Mouse (Mus musculus) forebrain, embryonic 10.5 days (tissue): Measurements from ENCODE around the gene Tgfb1i1. TPM values are rescaled to one million over a fixed set of nuclear protein-coding genes. Genes with fewer than 3 reads are reported as not detected.

Source experiments
- DNase-seq: peaks from one replicate; pipeline ENCODE4 v3.0.0-alpha.2; 2017; ENCODE audit warnings: low spot score; ENCODE audit errors: extremely low spot score
- H3K27ac ChIP-seq: fragments of 300-500 bp; sonication (generic); 2 replicates; pipeline ENCODE4 v1.5.1; 2016; ENCODE audit warnings: mild to moderate bottlenecking
- H3K27me3 ChIP-seq: fragments of 300-500 bp; sonication (generic); 2 replicates; pipeline ENCODE4 v1.6.1; 2016; ENCODE audit warnings: mild to moderate bottlenecking; ENCODE audit not compliant: poor library complexity, severe bottlenecking
- H3K36me3 ChIP-seq: fragments of 300-500 bp; sonication (generic); replicated peaks from 2 replicates; pipeline ENCODE4 v1.6.1; 2016; ENCODE audit warnings: mild to moderate bottlenecking, moderate library complexity
- H3K4me1 ChIP-seq: fragments of 300-500 bp; sonication (generic); 2 replicates; pipeline ENCODE4 v1.6.1; 2016
- H3K4me3 ChIP-seq: fragments of 300-500 bp; sonication (generic); 2 replicates; pipeline ENCODE4 v1.5.1; 2016; ENCODE audit warnings: mild to moderate bottlenecking, moderate library complexity
- H3K9me3 ChIP-seq: fragments of 300-500 bp; sonication (generic); 2 replicates; pipeline ENCODE4 v1.6.1; 2016; ENCODE audit warnings: mild to moderate bottlenecking, moderate library complexity
- WGBS: fragments of 180-500 bp; shearing (Covaris S2); methylation state at CpG from one replicate; pipeline ENCODE4 v1.1.7; 2016; 5-methylcytosine and 5-hydroxymethylcytosine counted together
- polyA plus RNA-seq: library from polyadenylated mRNA; unstranded; fragments of >200 nt; fragmentation: Nextera tagmentation; extraction: Ambion mirVana; gene quantifications from 2 replicates; pipeline ENCODE4 v1.2.1, GENCODE M21; 2016

Tgfb1i1 gene
- polyA plus RNA-seq, 1 experiment from 2014 or later, result 23.3 TPM

GRCm38 (mm10) chr7:128248081-128249042 is 1.8 kb downstream of the Tgfb1i1 start:
- Histone ChIP-seq H3K27ac (no peak overlapping the region), H3K4me1 (peaks cover 53% of the 10 kb centered on the region), H3K27me3 (peaks cover 70% of the 10 kb centered on the region), H3K36me3 (peaks cover 20% of the 10 kb centered on the region), H3K9me3 (no peaks in the 10 kb centered on the region), H3K4me3 (peak overlapping the region; percentile 56)
- WGBS, result 83% methylated on average over 10 of the region's 10 CpGs
- DNase-seq, result no peak

GRCm38 (mm10) chr7:128249998-128250397 is 3.4 kb downstream of the Tgfb1i1 start:
- Histone ChIP-seq H3K9me3 (no peaks in the 10 kb centered on the region), H3K4me1 (peaks cover 44% of the 10 kb centered on the region), H3K27me3 (peaks cover 72% of the 10 kb centered on the region), H3K27ac (no peak overlapping the region), H3K36me3 (peaks cover 7% of the 10 kb centered on the region), H3K4me3 (no peak overlapping the region)
- WGBS, result 85% methylated on average over 5 of the region's 5 CpGs
- no peak for DNase-seq

- 52% methylated on average over 12 of the region's 12 CpGs for WGBS
- DNase-seq, result no peak
- H3K4me3 ChIP-seq, result peak overlapping the region; percentile 52
- H3K27me3 ChIP-seq, result peaks cover 57% of the 10 kb centered on the region
- H3K36me3 ChIP-seq, result no peaks in the 10 kb centered on the region; the same call in 1 of the 2 replicates
- H3K9me3 ChIP-seq, result no peaks in the 10 kb centered on the region
- H3K27ac ChIP-seq, result peak overlapping the region; percentile 74; the same call in 1 of the 2 replicates
- peaks cover 33% of the 10 kb centered on the region for H3K4me1 ChIP-seq
Measured at GRCm38 (mm10) chr7:128251946-128252345, 5.3 kb downstream of the Tgfb1i1 start.

GRCm38 (mm10) chr7:128252609-128253008 is 6.0 kb downstream of the Tgfb1i1 start:
- Histone ChIP-seq H3K27me3 (peaks cover 57% of the 10 kb centered on the region), H3K4me1 (peaks cover 30% of the 10 kb centered on the region), H3K27ac (peak overlapping the region; percentile 74), H3K9me3 (no peaks in the 10 kb centered on the region), H3K4me3 (peak overlapping the region; percentile 52), H3K36me3 (no peaks in the 10 kb centered on the region; the same call in 1 of the 2 replicates)
- peak; percentile 57 for DNase-seq
- WGBS, result 11% methylated on average over 24 of the region's 24 CpGs

- Histone ChIP-seq H3K36me3 (no peaks in the 10 kb centered on the region), H3K27me3 (peaks cover 46% of the 10 kb centered on the region), H3K4me1 (peaks cover 23% of the 10 kb centered on the region), H3K9me3 (no peaks in the 10 kb centered on the region), H3K27ac (no peak overlapping the region), H3K4me3 (no peak overlapping the region)
- no peak for DNase-seq
- 69% methylated on average over 2 of the region's 2 CpGs for WGBS
Measured at GRCm38 (mm10) chr7:128254978-128255377, 8.4 kb downstream of the Tgfb1i1 start.

- no peaks in the 10 kb centered on the region for H3K9me3 ChIP-seq
- peaks cover 23% of the 10 kb centered on the region for H3K4me1 ChIP-seq
- peaks cover 39% of the 10 kb centered on the region for H3K27me3 ChIP-seq
- H3K27ac ChIP-seq, result no peak overlapping the region
- DNase-seq, result no peak
- H3K36me3 ChIP-seq, result no peaks in the 10 kb centered on the region
- H3K4me3 ChIP-seq, result no peak overlapping the region
- WGBS, result 90% methylated on average over 5 of the region's 5 CpGs
Measured at GRCm38 (mm10) chr7:128255757-128256156, 9.1 kb downstream of the Tgfb1i1 start.

- WGBS, result 80% methylated on average over 5 of the region's 5 CpGs
- Histone ChIP-seq H3K4me3 (no peak overlapping the region), H3K9me3 (no peaks in the 10 kb centered on the region), H3K27ac (no peak overlapping the region), H3K4me1 (peaks cover 22% of the 10 kb centered on the region), H3K36me3 (no peaks in the 10 kb centered on the region), H3K27me3 (peaks cover 28% of the 10 kb centered on the region)
- DNase-seq, result no peak
Measured at GRCm38 (mm10) chr7:128256783-128257334, 10.2 kb downstream of the Tgfb1i1 start.

GRCm38 (mm10) chr7:128265411-128265810 is 18.8 kb downstream of the Tgfb1i1 start, which contains the start of gene Slc5a2:
Gene Slc5a2, plus strand, starts transcription at chr7:128265657.
- Histone ChIP-seq H3K27me3 (peaks cover 8% of the 10 kb centered on the region; the same call in 1 of the 2 replicates), H3K27ac (no peak within 1 kb of the TSS), H3K9me3 (no peaks in the 10 kb centered on the region), H3K4me3 (no peak within 1 kb of the TSS), H3K4me1 (peaks cover 3% of the 10 kb centered on the region), H3K36me3 (peaks cover 3% of the 10 kb centered on the region; the same call in 1 of the 2 replicates)
- WGBS, result 87% methylated on average over 6 of the region's 6 CpGs
- no peak for DNase-seq

GRCm38 (mm10) chr7:128266056-128266455 is 19.4 kb downstream of the Tgfb1i1 start:
- Histone ChIP-seq H3K27ac (no peak overlapping the region), H3K4me3 (no peak overlapping the region), H3K36me3 (peaks cover 10% of the 10 kb centered on the region), H3K27me3 (peaks cover 11% of the 10 kb centered on the region; the same call in 1 of the 2 replicates), H3K9me3 (no peaks in the 10 kb centered on the region), H3K4me1 (peaks cover 7% of the 10 kb centered on the region)
- no peak for DNase-seq
- WGBS, result 80% methylated on average over 5 of the region's 5 CpGs

GRCm38 (mm10) chr7:128267391-128267790 is 20.8 kb downstream of the Tgfb1i1 start:
- Histone ChIP-seq H3K27ac (no peak overlapping the region), H3K27me3 (peaks cover 11% of the 10 kb centered on the region; the same call in 1 of the 2 replicates), H3K36me3 (peaks cover 23% of the 10 kb centered on the region), H3K9me3 (no peaks in the 10 kb centered on the region), H3K4me3 (no peak overlapping the region), H3K4me1 (peaks cover 7% of the 10 kb centered on the region)
- DNase-seq, result no peak
- 71% methylated on average over 13 of the region's 13 CpGs for WGBS

- Histone ChIP-seq H3K27ac (no peak overlapping the region), H3K9me3 (no peaks in the 10 kb centered on the region), H3K36me3 (peaks cover 27% of the 10 kb centered on the region), H3K4me1 (peaks cover 7% of the 10 kb centered on the region), H3K4me3 (no peak overlapping the region), H3K27me3 (peaks cover 11% of the 10 kb centered on the region; the same call in 1 of the 2 replicates)
- 91% methylated on average over 7 of the region's 7 CpGs for WGBS
- no peak for DNase-seq
Measured at GRCm38 (mm10) chr7:128267813-128268212, 21.2 kb downstream of the Tgfb1i1 start.

- H3K27me3 ChIP-seq, result peaks cover 11% of the 10 kb centered on the region; the same call in 1 of the 2 replicates
- H3K36me3 ChIP-seq, result peaks cover 54% of the 10 kb centered on the region
- no peak for DNase-seq
- no peaks in the 10 kb centered on the region for H3K9me3 ChIP-seq
- peaks cover 7% of the 10 kb centered on the region for H3K4me1 ChIP-seq
- 0 out of 2 replicates have a peak overlapping the region, but pooled peaks have one; percentile 13 for H3K27ac ChIP-seq
- WGBS, result 57% methylated on average over 13 of the region's 13 CpGs
- no peak overlapping the region for H3K4me3 ChIP-seq
Measured at GRCm38 (mm10) chr7:128270431-128270850, 23.8 kb downstream of the Tgfb1i1 start.
